Mouse (Mus musculus) urinary bladder, postnatal 25 days (tissue): ENCODE measurements at regions not wholly inside any gene's neighbourhood (a gene's known extent, or its start where the extent isn't known, plus 50 kb on each side); places are given as distances from the start of the nearest gene placed in this dataset.
A peak's percentile ranks its signal among the peaks of the same experiment; 100 is the strongest.

Experiments
- DNase-seq: peaks from one replicate; pipeline ENCODE4 v3.0.0; 2022; ENCODE audit warnings: low spot score

GRCm38 (mm10) chr10:19188082-19188742 is 168.1 kb upstream of the Olig3 start:
- DNase-seq: no peak

- DNase-seq: no peak
These were observed 168.6 kb upstream of the Olig3 start for GRCm38 (mm10) chr10:19187716-19188081.

GRCm38 (mm10) chr10:19187084-19187615 is 169.2 kb upstream of the Olig3 start:
- no peak for DNase-seq

GRCm38 (mm10) chr10:19185790-19186581 is 170.3 kb upstream of the Olig3 start:
- DNase-seq: peak; percentile 11

- no peak for DNase-seq
These were observed 169.4 kb upstream of the Tnfaip3 start for GRCm38 (mm10) chr10:19184886-19185285.

GRCm38 (mm10) chr10:19177895-19178294 is 162.4 kb upstream of the Tnfaip3 start:
- no peak for DNase-seq

GRCm38 (mm10) chr10:19177414-19177813 is 162.0 kb upstream of the Tnfaip3 start:
- no peak for DNase-seq

GRCm38 (mm10) chr10:19176249-19176648 is 160.8 kb upstream of the Tnfaip3 start:
- no peak for DNase-seq

- no peak for DNase-seq
These were observed 156.4 kb upstream of the Tnfaip3 start for GRCm38 (mm10) chr10:19171834-19172233.

GRCm38 (mm10) chr10:19170596-19170995 is 155.1 kb upstream of the Tnfaip3 start:
- no peak for DNase-seq

GRCm38 (mm10) chr10:19169272-19169671 is 153.8 kb upstream of the Tnfaip3 start:
- DNase-seq: no peak

- DNase-seq: no peak
These were observed 152.9 kb upstream of the Tnfaip3 start for GRCm38 (mm10) chr10:19168362-19168761.

- no peak for DNase-seq
These were observed 152.3 kb upstream of the Tnfaip3 start for GRCm38 (mm10) chr10:19167641-19168271.

- DNase-seq: no peak
These were observed 151.6 kb upstream of the Tnfaip3 start for GRCm38 (mm10) chr10:19167101-19167500.

GRCm38 (mm10) chr10:19162104-19162503 is 146.6 kb upstream of the Tnfaip3 start:
- no peak for DNase-seq

- no peak for DNase-seq
These were observed 145.7 kb upstream of the Tnfaip3 start for GRCm38 (mm10) chr10:19161149-19161548.

GRCm38 (mm10) chr10:19154041-19154440 is 138.6 kb upstream of the Tnfaip3 start:
- no peak for DNase-seq

- DNase-seq: no peak
These were observed 137.3 kb upstream of the Tnfaip3 start for GRCm38 (mm10) chr10:19152773-19153172.

- DNase-seq: no peak
These were observed 135.3 kb upstream of the Tnfaip3 start for GRCm38 (mm10) chr10:19150766-19151165.

- DNase-seq: no peak
These were observed 134.5 kb upstream of the Tnfaip3 start for GRCm38 (mm10) chr10:19150005-19150404.

GRCm38 (mm10) chr10:19149196-19149869 is 133.9 kb upstream of the Tnfaip3 start:
- DNase-seq: no peak

- no peak for DNase-seq
These were observed 126.0 kb upstream of the Tnfaip3 start for GRCm38 (mm10) chr10:19141481-19141880.
